15 mouse cellular contexts compared by ENCODE assay signal in genomic region chr10:97606579-97606978, GRCm38 (mm10). TPM values are rescaled to one million over a fixed set of nuclear protein-coding genes. Genes with fewer than 3 reads are reported as not detected.
"Had no signal": no experiment of that assay in that cellular context is flagged by ENCODE, and none has a peak within 500 bp of the region (broad histone marks: within the 10 kb centered on the region; RNA-seq: fewer than 3 reads in every experiment).

Gene Kera (plus strand): TSS chr10:97606879.

- H3K4me2 ChIP-seq: liver, embryonic 13.5 days; neural tube, embryonic 12.5 days had no signal

- H3K9me3 ChIP-seq: liver, embryonic 13.5 days; neural tube, embryonic 12.5 days had no signal

- H3K4me3 ChIP-seq: left cerebral cortex, adult 2 months; liver, embryonic 13.5 days; neural tube, embryonic 12.5 days had no signal

- H3K36me3 ChIP-seq: liver, embryonic 13.5 days; neural tube, embryonic 12.5 days had no signal

- DNase-seq: kidney, adult 8-10 months; kidney, postnatal 25 days; liver; liver, embryonic 13.5 days; liver, postnatal 0 days; lung, postnatal 36 days; midbrain, embryonic 14.5 days; thymus, adult 18-20 months; thymus, postnatal 14 days had no signal

- H3K9ac ChIP-seq: liver, embryonic 13.5 days; liver, postnatal 0 days; neural tube, embryonic 12.5 days had no signal

- H3K27me3 ChIP-seq: liver, embryonic 13.5 days; neural tube, embryonic 12.5 days had no signal

- H3K4me1 ChIP-seq: liver, embryonic 13.5 days; neural tube, embryonic 12.5 days had no signal

- ATAC-seq: liver, postnatal 0 days had no signal

- H3K27ac ChIP-seq: left cerebral cortex, adult 2 months; liver, embryonic 13.5 days; neural tube, embryonic 12.5 days had no signal

RNA-seq across cellular contexts. Expression of gene Kera, which starts in this region (rescaled TPM):
- total RNA-seq: left cerebral cortex, adult 2 months; left cerebral cortex, postnatal 25 days; megakaryocyte progenitor cell, adult 5-6 weeks; monocyte, adult 5-6 weeks; neutrophil, adult 5-6 weeks had no signal
- polyA plus RNA-seq: liver, postnatal 0 days had no signal
